Mouse (Mus musculus): ENCODE data around the gene Sik1. TPM values are rescaled to one million over a fixed set of nuclear protein-coding genes. Genes with fewer than 3 reads are reported as not detected.

Gene Sik1
- total RNA-seq, 2 experiments from 2014 or later: 1.5 to 3.5 TPM

- no peak for ATAC-seq (replicated peaks; ENCODE audit: low FRiP score, poor library complexity, severe bottlenecking)
Observed at GRCm38 (mm10) chr17:31858786-31859185, 3.2 kb upstream of the Sik1 start.

DNA sequence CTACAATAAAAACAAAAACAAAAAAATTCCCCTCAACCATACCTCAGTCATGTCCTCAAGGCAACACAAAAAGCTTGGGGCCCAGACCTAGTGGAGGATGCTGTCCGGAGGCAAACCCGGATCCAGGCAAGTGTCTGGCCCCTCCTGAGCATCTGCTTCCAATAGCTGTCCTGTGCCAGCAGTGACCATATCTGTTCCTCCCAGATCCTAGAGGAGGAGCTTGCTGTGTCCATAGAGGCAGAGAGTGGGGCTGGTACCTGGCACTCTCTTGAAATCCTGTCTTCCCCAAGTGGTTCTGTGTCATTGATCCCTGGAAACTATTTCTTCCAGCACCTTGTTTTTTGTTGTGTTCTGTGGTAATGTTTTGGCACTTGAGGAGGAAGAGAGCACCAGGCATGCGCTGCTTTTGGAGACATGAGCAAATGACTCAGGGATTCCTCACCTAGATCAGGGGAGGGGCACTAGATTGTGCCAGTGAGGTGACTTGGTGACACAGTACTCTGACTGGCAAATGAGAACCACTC, 2.4 kb upstream of the Sik1 start:
- ATAC-seq (replicated peaks; ENCODE audit: low FRiP score, poor library complexity, severe bottlenecking): no peak

- no peak for ATAC-seq (replicated peaks; ENCODE audit: low FRiP score, poor library complexity, severe bottlenecking)
Observed at GRCm38 (mm10) chr17:31857251-31857650, 1.6 kb upstream of the Sik1 start.

GRCm38 (mm10) chr17:31856519-31857160, 1.0 kb upstream of the Sik1 start:
- ATAC-seq (replicated peaks; ENCODE audit: low FRiP score, poor library complexity, severe bottlenecking): peak; percentile 53

GRCm38 (mm10) chr17:31854770-31855596, 621 bp downstream of the Sik1 start:
- no peak for ATAC-seq (replicated peaks; ENCODE audit: low FRiP score, poor library complexity, severe bottlenecking)

DNA sequence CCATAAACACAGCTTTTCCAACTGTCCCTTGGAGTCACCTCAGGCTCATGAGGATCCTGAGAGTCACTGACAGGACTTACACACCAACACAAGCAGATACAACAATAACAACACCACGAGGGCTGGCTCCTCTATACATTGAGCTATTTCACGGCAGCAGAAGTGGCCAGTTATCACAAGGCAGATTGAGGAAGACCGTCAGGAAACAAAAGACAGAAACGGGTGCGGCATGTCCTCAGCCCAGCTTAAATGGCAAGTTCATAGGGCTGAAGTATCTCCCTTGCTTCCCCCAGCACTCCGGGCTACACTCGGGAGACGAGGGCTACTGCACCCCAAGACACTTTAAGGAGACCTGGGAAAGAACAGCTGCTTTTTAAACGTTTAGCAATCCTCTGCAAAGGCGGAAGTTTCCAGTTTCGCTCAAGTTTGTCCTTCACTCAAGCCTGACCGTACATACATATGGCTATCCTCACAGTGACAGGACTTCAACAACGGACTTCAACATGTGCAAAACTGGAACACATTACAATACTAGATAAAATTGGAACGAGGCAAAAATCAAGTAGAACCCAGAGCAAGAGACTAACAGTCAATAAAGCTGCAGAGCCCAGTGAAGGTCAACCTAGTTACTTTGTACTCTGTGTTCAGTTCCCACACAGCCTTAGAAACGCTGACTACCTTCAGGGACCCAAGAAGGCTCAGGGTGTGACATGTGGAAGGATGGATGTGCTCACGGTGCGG, 2.0 kb downstream of the Sik1 start:
- ATAC-seq (replicated peaks; ENCODE audit: low FRiP score, poor library complexity, severe bottlenecking): no peak

GRCm38 (mm10) chr17:31852782-31853447, 2.7 kb downstream of the Sik1 start:
- no peak for ATAC-seq (replicated peaks; ENCODE audit: low FRiP score, poor library complexity, severe bottlenecking)

DNA sequence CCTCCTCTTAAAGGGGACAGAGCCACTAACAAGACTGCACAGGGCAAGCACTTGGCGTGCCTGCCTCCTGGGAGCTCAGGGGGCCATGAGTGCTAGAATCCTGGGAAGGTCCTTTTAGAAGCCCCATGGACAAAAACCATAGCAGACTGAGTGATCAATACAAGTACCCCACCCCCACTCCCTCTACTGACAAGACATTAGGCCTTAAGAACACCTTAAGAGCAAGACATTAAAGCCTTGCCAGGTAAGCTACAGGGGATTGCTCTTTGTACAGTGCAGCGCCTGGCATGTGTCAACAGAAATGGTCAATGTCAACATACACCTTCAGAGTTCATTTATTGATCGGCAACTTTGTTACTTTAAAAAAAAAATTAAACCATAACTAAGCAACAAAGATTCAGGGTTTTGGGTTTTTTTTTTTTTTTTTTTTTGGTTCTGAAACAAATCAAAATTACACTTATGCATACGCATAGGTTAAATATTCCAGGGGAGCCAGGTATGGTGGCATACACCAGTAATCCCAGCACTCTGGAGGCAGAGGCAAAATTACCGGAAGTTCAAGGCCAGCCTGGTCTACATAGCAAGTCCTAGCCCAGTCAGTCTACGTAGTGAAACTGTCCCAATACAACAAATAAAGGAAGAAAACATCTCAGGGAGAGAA, 3.7 kb downstream of the Sik1 start:
- no peak for ATAC-seq (replicated peaks; ENCODE audit: low FRiP score, poor library complexity, severe bottlenecking)

GRCm38 (mm10) chr17:31850457-31850980, 5.1 kb downstream of the Sik1 start:
- ATAC-seq (replicated peaks; ENCODE audit: low FRiP score, poor library complexity, severe bottlenecking): no peak

GRCm38 (mm10) chr17:31846970-31847369, 8.6 kb downstream of the Sik1 start:
- ATAC-seq (replicated peaks; ENCODE audit: low FRiP score, poor library complexity, severe bottlenecking): no peak

DNA sequence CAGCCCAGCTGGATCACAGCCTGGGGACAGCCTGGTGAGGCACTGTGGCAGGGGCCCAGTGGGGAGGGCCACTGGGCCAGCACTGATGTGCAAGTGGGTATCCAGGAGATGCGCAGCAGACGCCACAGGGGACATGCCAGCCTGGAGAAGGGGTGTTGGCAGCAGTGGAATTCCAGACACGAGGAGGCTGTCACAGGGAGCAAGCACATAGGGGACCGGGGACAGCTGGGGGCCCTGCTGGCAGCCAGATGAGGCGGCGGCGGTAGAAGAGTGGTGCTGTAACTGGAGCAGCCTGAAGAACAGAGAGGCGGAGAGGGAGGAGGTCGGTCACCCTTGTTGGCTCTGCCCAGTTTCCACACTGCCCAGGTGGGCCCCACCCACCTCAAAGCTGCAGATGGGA, 9.3 kb downstream of the Sik1 start:
- ATAC-seq (replicated peaks; ENCODE audit: low FRiP score, poor library complexity, severe bottlenecking): no peak

GRCm38 (mm10) chr17:31843891-31844290, 11.7 kb downstream of the Sik1 start:
- ATAC-seq (replicated peaks; ENCODE audit: low FRiP score, poor library complexity, severe bottlenecking): no peak

DNA sequence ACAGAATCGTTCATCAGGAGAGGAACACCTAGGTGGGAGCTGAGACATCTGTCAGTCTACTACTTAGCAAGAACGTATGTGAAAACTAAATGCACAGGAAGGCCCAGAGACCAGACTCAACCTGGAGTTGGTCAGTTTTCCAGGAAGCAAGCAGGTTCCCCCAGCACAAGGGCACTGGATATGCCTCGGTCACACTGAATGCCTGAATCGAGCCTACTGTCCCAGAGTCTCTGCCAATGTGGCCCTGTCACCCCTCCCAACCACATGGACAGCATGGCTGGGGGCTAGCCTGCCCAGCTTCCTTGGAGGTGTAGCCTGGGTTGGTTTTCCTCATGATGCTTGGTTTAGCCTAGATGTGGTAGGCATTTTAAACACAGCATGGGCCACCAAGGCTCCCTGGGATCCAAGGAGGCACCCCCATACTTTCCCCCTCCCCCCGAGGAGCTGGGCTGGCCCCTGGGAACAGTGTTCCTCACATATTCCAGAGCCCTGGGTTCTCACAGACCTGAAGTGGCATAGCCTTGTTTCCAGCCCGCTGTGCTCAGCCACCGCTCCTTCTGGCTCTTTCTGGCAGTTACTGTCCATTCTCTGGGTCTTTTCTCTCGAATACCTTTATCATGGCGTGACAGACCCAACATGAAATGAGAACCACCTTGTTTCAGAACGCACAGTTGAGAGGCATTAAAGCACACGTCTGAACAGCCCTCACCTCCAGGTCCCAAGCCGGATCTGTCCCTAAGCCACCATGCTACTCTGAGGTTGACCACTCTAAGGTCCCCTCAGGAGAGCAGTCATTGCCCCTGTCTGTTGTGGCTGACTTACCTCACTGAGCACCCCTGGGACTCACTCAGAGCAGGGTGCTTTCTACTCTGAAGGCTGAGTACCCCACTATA, 12.4 kb downstream of the Sik1 start:
- no peak for ATAC-seq (replicated peaks; ENCODE audit: low FRiP score, poor library complexity, severe bottlenecking)

- no peak for ATAC-seq (replicated peaks; ENCODE audit: low FRiP score, poor library complexity, severe bottlenecking)
Observed at GRCm38 (mm10) chr17:31841842-31842611, 13.6 kb downstream of the Sik1 start.

GRCm38 (mm10) chr17:31841453-31841841, 14.2 kb downstream of the Sik1 start:
- no peak for ATAC-seq (replicated peaks; ENCODE audit: low FRiP score, poor library complexity, severe bottlenecking)

DNA sequence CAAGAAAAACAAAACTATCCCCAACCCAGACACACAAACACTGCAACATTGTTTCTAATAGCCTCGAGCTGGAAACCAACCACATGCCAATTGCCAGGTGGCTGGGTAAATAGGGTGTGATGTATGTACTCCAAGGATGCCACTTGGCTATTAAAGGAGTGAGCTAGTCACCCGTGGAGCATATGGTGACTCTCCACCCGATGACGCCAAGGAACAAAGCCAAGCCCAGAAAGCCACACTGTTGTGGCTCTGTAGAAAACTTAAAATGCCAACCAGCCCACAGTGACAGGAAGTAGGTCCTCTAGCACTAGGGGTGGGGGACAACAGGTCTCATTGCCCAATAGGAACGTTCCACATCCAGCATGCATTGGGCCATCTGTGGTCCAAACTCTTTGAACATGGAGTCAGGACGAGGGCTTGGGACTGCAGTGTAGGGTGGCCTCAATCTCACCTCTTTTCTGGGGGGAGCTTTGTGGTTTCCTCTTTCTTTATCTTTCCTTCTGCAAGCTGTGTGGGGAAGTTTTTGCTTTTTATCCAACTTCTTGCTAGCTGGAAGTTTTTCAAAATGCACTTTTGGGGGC, 15.1 kb downstream of the Sik1 start:
- no peak for ATAC-seq (replicated peaks; ENCODE audit: low FRiP score, poor library complexity, severe bottlenecking)

DNA sequence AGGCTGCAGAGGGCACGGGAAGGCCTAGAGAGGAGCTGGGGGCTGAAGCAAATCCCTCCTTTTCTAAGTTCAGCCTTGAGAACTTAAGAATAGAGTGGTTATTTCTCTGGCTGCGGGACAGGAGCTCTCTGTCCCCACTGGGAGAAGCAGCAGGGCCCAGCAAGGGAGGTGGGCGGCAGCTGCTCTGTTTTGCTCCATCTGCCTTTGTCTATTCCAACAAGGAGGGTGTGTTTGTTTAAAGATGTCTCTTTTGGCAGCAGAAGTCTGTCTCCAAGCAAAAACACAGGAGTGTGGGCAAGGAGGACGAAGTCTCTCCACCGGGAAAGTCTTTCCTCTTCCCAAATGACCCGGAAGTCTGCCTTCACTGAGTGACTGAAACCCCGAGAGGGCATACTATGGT, 18.8 kb downstream of the Sik1 start:
- ATAC-seq (replicated peaks; ENCODE audit: low FRiP score, poor library complexity, severe bottlenecking): no peak
